Mouse (Mus musculus) hindbrain, embryonic 11.5 days (tissue): Measurements from ENCODE around the gene Cyp1a1. TPM values are rescaled to one million over a fixed set of nuclear protein-coding genes. Genes with fewer than 3 reads are reported as not detected.

Source experiments
- ATAC-seq: fragments of 200-750 bp; cut with Nextera tagmentation; 2 replicates; pipeline ENCODE4 v1.8.0; 2017; ENCODE audit warnings: mild to moderate bottlenecking, moderate TSS enrichment, moderate library complexity; ENCODE audit not compliant: low FRiP score
- DNase-seq: peaks from one replicate; pipeline ENCODE4 v3.0.0-alpha.2; 2015; ENCODE audit warnings: low spot score
- H3K27ac ChIP-seq: fragments of 300-500 bp; sonication (generic); 2 replicates; pipeline ENCODE4 v1.5.1; 2014; ENCODE audit warnings: mild to moderate bottlenecking, low read depth, low read length
- H3K27me3 ChIP-seq: fragments of 300-500 bp; sonication (generic); 2 replicates; pipeline ENCODE4 v1.6.1; 2014; ENCODE audit warnings: mild to moderate bottlenecking, low read length, moderate library complexity, mixed read lengths; ENCODE audit not compliant: control insufficient read depth, insufficient read depth
- H3K36me3 ChIP-seq: fragments of 300-500 bp; sonication (generic); 2 replicates; pipeline ENCODE4 v1.6.1; 2014; ENCODE audit warnings: mild to moderate bottlenecking, low read length, moderate library complexity, mixed read lengths; ENCODE audit not compliant: control insufficient read depth, insufficient read depth
- H3K4me1 ChIP-seq: fragments of 300-500 bp; sonication (generic); replicated peaks from 2 replicates; pipeline ENCODE4 v1.6.1; 2014; ENCODE audit warnings: low read length, mixed read lengths; ENCODE audit not compliant: control insufficient read depth, insufficient read depth
- H3K4me2 ChIP-seq: fragments of 300-500 bp; sonication (generic); replicated peaks from 2 replicates; pipeline ENCODE4 v1.6.1; 2014; ENCODE audit warnings: mild to moderate bottlenecking, low read depth, low read length
- H3K4me3 ChIP-seq: fragments of 300-500 bp; sonication (generic); 2 replicates; pipeline ENCODE4 v1.5.1; 2014; ENCODE audit warnings: low read depth, low read length
- H3K9ac ChIP-seq: fragments of 300-500 bp; sonication (generic); 2 replicates; pipeline ENCODE4 v1.6.1; 2014; ENCODE audit warnings: low read depth, low read length
- H3K9me3 ChIP-seq: fragments of 300-500 bp; sonication (generic); 2 replicates; pipeline ENCODE4 v1.6.1; 2016; ENCODE audit warnings: low read length; ENCODE audit not compliant: control insufficient read depth
- WGBS: fragments of 180-500 bp; shearing (Covaris S2); extraction: QIAGEN DNeasy Blood & Tissue Kit; methylation state at CpG from one replicate; pipeline ENCODE4 v1.1.7; 2014; 5-methylcytosine and 5-hydroxymethylcytosine counted together
- polyA plus RNA-seq: library from polyadenylated mRNA; unstranded; fragments of >200 nt; fragmentation: Nextera tagmentation; extraction: Ambion mirVana; gene quantifications from 2 replicates; pipeline ENCODE4 v1.2.1, GENCODE M21; 2014

Cyp1a1 gene
- polyA plus RNA-seq, 1 experiment from 2014 or later: not detected

DNA sequence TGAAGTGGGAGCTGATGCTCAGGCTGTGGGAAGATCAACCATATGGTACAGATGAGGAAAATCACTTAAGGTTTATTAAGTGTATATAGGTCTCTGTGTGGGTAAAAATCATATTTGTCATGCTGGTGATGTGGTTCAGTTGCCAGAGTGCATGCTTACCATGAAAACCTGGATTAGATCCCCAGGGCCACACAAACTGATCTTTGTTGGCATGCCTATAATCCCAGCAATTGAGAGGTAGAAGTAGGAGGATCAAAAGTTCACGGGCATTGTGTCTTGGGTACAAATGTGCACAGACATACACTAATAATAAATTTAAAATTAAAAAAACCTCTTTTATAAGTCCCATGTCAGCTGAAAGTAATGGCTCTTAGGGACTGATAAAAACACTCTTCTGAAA, 34.6 kb downstream of the Cyp1a1 start:
- no peak overlapping the region for H3K4me3 ChIP-seq
- H3K4me2 ChIP-seq: no peak overlapping the region
- WGBS: 94% methylated on average over 1 of the region's 1 CpGs
- ATAC-seq: no peak
- no peaks in the 10 kb centered on the region for H3K27me3 ChIP-seq
- no peaks in the 10 kb centered on the region for H3K4me1 ChIP-seq
- no peaks in the 10 kb centered on the region for H3K9me3 ChIP-seq
- H3K27ac ChIP-seq: no peak overlapping the region
- H3K9ac ChIP-seq: no peak overlapping the region
- DNase-seq: no peak
- 0 out of 2 replicates have a peak, but pooled peaks cover 3% of the 10 kb centered on the region for H3K36me3 ChIP-seq

DNA sequence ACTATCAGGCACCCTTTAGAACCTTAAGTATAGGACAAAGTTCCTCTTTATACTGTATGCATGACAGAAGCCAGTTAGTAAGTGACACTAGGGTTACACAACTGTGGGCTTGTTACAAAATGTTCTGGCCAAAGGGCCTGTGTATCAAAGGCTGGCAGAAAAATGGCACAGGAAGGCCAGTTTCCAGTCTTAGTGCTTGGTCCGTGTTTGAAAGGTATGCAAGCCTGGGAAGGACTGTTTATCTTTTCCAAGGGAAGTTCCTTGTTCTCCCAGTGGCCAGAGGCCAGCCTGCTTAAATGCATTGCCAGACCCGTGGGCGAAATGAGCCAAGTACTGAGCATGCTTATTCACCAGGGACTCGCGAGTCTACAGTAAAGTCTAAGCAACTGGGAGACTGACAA, 35.6 kb downstream of the Cyp1a1 start:
- 0 out of 2 replicates have a peak, but pooled peaks cover 3% of the 10 kb centered on the region for H3K36me3 ChIP-seq
- 78% methylated on average over 5 of the region's 5 CpGs for WGBS
- ATAC-seq: no peak

DNA sequence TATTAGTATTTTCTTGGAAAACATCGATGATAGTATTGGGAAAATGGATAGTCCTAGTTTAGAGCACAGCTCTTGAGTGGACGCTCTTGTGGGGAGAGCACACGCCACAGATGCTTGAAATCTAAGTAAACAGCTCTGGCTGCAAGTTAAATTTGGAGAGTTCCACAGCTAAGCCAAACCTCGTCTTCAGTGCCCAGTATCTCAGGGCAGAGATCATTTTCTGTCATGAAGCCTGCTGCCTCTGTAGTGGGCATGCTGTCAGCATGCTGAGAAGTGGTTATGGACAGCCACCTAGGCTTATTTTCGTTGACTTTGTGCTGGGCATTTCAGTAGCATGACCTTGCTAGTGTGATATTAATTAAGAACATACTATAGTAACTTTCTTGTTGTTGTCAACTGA, 36.1 kb downstream of the Cyp1a1 start:
- WGBS: 93% methylated on average over 5 of the region's 5 CpGs
- DNase-seq (no peak), ATAC-seq (no peak)
- Histone ChIP-seq H3K27me3 (no peaks in the 10 kb centered on the region), H3K9ac (no peak overlapping the region), H3K27ac (no peak overlapping the region), H3K4me3 (no peak overlapping the region), H3K4me1 (no peaks in the 10 kb centered on the region), H3K9me3 (no peaks in the 10 kb centered on the region), H3K4me2 (no peak overlapping the region), H3K36me3 (0 out of 2 replicates have a peak, but pooled peaks cover 3% of the 10 kb centered on the region)

More for the DNA sequence above, 35.6 kb downstream of the Cyp1a1 start:
- DNase-seq: no peak
- Histone ChIP-seq H3K27me3 (no peaks in the 10 kb centered on the region), H3K9ac (no peak overlapping the region), H3K4me2 (no peak overlapping the region), H3K4me1 (no peaks in the 10 kb centered on the region), H3K27ac (no peak overlapping the region), H3K9me3 (no peaks in the 10 kb centered on the region), H3K4me3 (no peak overlapping the region)

DNA sequence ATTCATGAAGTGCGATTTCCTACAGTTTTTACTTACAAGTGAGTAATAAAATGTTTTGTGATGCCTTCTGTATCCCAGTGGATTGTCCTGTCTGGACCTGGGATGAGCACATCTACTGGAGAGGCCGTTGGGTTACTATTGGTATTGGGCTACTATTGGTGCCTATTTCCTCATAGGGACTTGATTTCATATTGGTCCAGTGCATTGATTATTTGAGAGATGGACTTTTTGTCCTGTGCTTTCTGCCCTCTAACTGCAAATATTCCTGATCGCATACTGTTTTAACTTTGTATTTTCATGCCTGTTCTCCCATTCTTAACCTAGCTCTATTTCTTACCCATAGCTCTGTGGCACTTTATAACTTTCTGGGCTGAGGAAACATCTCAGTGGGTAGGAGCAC, 37.0 kb downstream of the Cyp1a1 start:
- Histone ChIP-seq H3K27ac (no peak overlapping the region), H3K4me2 (no peak overlapping the region), H3K9ac (no peak overlapping the region), H3K36me3 (0 out of 2 replicates have a peak, but pooled peaks cover 3% of the 10 kb centered on the region), H3K4me1 (no peaks in the 10 kb centered on the region), H3K9me3 (no peaks in the 10 kb centered on the region), H3K27me3 (no peaks in the 10 kb centered on the region), H3K4me3 (no peak overlapping the region)
- no peak for DNase-seq
- 98% methylated on average over 3 of the region's 3 CpGs for WGBS
- no peak for ATAC-seq

DNA sequence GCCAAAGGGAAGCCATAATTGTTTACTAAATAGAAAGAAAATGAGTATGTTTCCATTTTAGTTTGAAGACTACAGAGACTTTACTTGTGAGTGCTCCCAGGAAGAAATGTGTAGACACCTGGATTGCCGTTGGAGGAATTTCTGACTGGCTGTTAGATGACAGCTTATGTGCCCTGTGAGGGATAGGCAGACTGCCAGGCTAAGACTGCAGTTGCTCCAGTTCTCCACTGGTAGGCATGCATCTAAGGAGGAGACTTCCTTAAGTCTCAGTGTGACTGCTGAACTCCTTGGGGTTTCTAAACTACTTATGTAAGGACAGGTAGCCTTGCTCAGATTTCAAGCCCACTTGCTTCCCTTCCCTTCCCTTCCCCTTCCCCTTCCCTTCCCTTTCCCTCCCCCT, 40.6 kb downstream of the Cyp1a1 start:
- H3K36me3 ChIP-seq: 0 out of 2 replicates have a peak, but pooled peaks cover 3% of the 10 kb centered on the region
- ATAC-seq (no peak), DNase-seq (no peak)
- H3K4me2 ChIP-seq: no peak overlapping the region
- no peak overlapping the region for H3K27ac ChIP-seq
- H3K9ac ChIP-seq: no peak overlapping the region
- H3K4me1 ChIP-seq: no peaks in the 10 kb centered on the region
- no peaks in the 10 kb centered on the region for H3K9me3 ChIP-seq
- H3K4me3 ChIP-seq: no peak overlapping the region
- 86% methylated on average over 1 of the region's 1 CpGs for WGBS
- H3K27me3 ChIP-seq: no peaks in the 10 kb centered on the region

DNA sequence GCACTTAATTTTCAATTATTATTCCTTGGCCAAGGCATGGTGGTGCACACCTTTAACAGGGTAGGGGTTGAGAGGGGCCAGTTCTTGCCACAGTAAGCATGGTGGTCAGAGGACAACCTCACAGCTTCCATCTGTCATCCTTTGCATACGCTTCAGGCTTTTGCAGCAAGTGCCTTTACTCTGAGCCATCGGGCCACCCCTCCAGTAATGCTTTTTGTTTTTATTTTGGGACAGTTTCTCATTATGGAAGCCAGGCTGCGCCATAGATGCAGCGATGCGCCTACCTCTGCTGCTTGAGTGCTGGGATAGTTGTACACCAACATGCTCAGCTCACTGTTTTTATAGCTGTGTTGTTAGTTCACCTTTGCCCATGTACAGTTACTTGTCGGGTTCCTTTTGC, 45.9 kb downstream of the Cyp1a1 start:
- Histone ChIP-seq H3K4me1 (no peaks in the 10 kb centered on the region), H3K4me3 (no peak overlapping the region), H3K36me3 (no peaks in the 10 kb centered on the region), H3K27me3 (no peaks in the 10 kb centered on the region), H3K9ac (no peak overlapping the region), H3K9me3 (no peaks in the 10 kb centered on the region), H3K4me2 (no peak overlapping the region), H3K27ac (no peak overlapping the region)
- DNase-seq: no peak
- 95% methylated on average over 6 of the region's 6 CpGs for WGBS
- ATAC-seq: no peak

DNA sequence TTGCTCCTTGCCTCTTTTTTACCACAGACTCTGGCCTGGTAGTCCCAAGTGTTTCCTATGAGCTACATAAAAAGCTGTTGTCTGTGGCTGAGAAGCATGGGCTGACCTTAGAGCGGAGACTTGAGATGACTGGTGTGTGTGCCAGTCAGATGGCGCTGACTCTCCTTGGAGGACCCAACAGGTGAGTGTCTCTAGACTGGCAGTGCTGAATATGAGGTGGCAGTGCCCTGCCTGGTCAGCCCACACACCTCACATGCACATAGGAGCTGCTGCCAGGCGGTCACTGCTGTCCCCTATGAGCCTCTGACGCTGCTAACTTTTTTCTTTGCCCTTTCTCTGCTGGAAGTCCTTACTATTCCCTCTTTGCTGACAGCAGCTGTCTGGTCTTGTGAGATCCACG, 52.1 kb downstream of the Cyp1a1 start:
- no peaks in the 10 kb centered on the region for H3K9me3 ChIP-seq
- no peak overlapping the region for H3K9ac ChIP-seq
- H3K4me3 ChIP-seq: no peak overlapping the region
- ATAC-seq (no peak), DNase-seq (no peak)
- no peaks in the 10 kb centered on the region for H3K36me3 ChIP-seq
- H3K27me3 ChIP-seq: no peaks in the 10 kb centered on the region
- no peak overlapping the region for H3K4me2 ChIP-seq
- H3K27ac ChIP-seq: no peak overlapping the region
- WGBS: 89% methylated on average over 5 of the region's 5 CpGs
- H3K4me1 ChIP-seq: no peaks in the 10 kb centered on the region

- DNase-seq (peak; percentile 70), ATAC-seq (no peak)
- Histone ChIP-seq H3K4me2 (no peak overlapping the region), H3K27ac (no peak overlapping the region), H3K4me3 (no peak overlapping the region), H3K27me3 (no peaks in the 10 kb centered on the region), H3K36me3 (no peaks in the 10 kb centered on the region; the same call in 1 of the 2 replicates), H3K9me3 (no peaks in the 10 kb centered on the region), H3K9ac (no peak overlapping the region), H3K4me1 (no peaks in the 10 kb centered on the region)
- WGBS: 78% methylated on average over 3 of the region's 3 CpGs
Observed at GRCm38 (mm10) chr9:57744462-57745091, 56.8 kb downstream of the Cyp1a1 start.

DNA sequence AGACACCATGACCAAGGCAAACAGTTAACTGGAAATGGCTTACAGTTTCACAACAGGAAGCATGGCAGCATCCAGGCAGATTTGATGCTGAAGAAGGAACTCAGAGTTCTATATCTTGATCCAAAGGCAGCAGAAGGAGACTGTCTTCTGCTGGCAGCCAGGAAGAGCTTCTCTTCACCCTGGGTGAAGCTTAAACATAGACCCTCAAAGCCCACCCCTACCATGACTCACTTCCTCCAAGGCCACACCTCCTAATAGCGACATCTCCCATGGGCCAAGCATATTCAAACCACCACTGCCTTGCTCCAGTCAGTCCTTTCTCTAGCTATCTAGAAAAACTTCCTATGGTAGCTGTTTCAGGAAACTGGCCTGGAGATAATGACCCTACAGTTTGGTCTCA, 59.3 kb downstream of the Cyp1a1 start:
- DNase-seq: no peak
- Histone ChIP-seq H3K27me3 (no peaks in the 10 kb centered on the region), H3K36me3 (peaks cover 14% of the 10 kb centered on the region; the same call in 1 of the 2 replicates), H3K9ac (no peak overlapping the region), H3K9me3 (no peaks in the 10 kb centered on the region), H3K4me3 (no peak overlapping the region), H3K27ac (no peak overlapping the region), H3K4me2 (no peak overlapping the region), H3K4me1 (no peaks in the 10 kb centered on the region)
- ATAC-seq: no peak
- 83% methylated on average over 1 of the region's 1 CpGs for WGBS
